Mouse (Mus musculus): Measurements from ENCODE around the gene Tmtc2. TPM values are rescaled to one million over a fixed set of nuclear protein-coding genes. Genes with fewer than 3 reads are reported as not detected.

The Tmtc2 gene
- total RNA-seq, 1 experiment, result 0.89 TPM

GRCm38 (mm10) chr10:105535848-105536247 lies 38.4 kb downstream of the Tmtc2 start:
- Histone ChIP-seq H3K4me3 (ENCODE audit: insufficient read depth in 1 of 2, low read depth in 1 of 2, low read length in 2 of 2, poor library complexity in 1 of 2, severe bottlenecking in 1 of 2) (no peak overlapping the region), H3K9ac (ENCODE audit: insufficient read depth, low read depth, low read length, poor library complexity, severe bottlenecking) (no peak overlapping the region), H3K27ac (ENCODE audit: insufficient read depth, low read depth, low read length, poor library complexity, severe bottlenecking) (no peak overlapping the region), H3K9me3 (ENCODE audit: control insufficient read depth, insufficient read depth, low read depth, low read length) (no peaks in the 10 kb centered on the region), H3K36me3 (ENCODE audit: control insufficient read depth, insufficient read depth, low read length, poor library complexity, severe bottlenecking) (no peaks in the 10 kb centered on the region), H3K4me1 (ENCODE audit: control insufficient read depth in 2 of 2, insufficient read depth in 2 of 2, low read length in 2 of 2, poor library complexity in 1 of 2) (no peaks in the 10 kb centered on the region)
- no peak for DNase-seq (ENCODE audit: low read depth, low spot score)
- no peak for TF ChIP-seq CHD2 (IDR thresholded peaks at IDR 0.05; ENCODE audit: low read depth, low read length)
- TF ChIP-seq MAFK (IDR thresholded peaks at IDR 0.05; ENCODE audit: insufficient read depth, low read depth, low read length), result no peak
- no peak for TF ChIP-seq ZNF384 (IDR thresholded peaks at IDR 0.05; ENCODE audit: low read depth, low read length)
- no peak for TF ChIP-seq ZC3H11A (IDR thresholded peaks at IDR 0.05; ENCODE audit: borderline replicate concordance, low read depth, low read length)
- no peak for TF ChIP-seq HCFC1 (IDR thresholded peaks at IDR 0.05; ENCODE audit: borderline replicate concordance, insufficient read depth, low read length)
- in situ Hi-C loops (cut with MboI; ENCODE audit: low sequenced_read_pairs in 2 of 2, unreplicated experiment in 2 of 2), result no loop called here

- Histone ChIP-seq H3K9me3 (ENCODE audit: control insufficient read depth, insufficient read depth, low read depth, low read length) (no peaks in the 10 kb centered on the region), H3K36me3 (ENCODE audit: control insufficient read depth, insufficient read depth, low read length, poor library complexity, severe bottlenecking) (no peaks in the 10 kb centered on the region), H3K4me3 (ENCODE audit: insufficient read depth in 1 of 2, low read depth in 1 of 2, low read length in 2 of 2, poor library complexity in 1 of 2, severe bottlenecking in 1 of 2) (no peak overlapping the region), H3K9ac (ENCODE audit: insufficient read depth, low read depth, low read length, poor library complexity, severe bottlenecking) (no peak overlapping the region), H3K27ac (ENCODE audit: insufficient read depth, low read depth, low read length, poor library complexity, severe bottlenecking) (no peak overlapping the region), H3K4me1 (ENCODE audit: control insufficient read depth in 2 of 2, insufficient read depth in 2 of 2, low read length in 2 of 2, poor library complexity in 1 of 2) (no peaks in the 10 kb centered on the region)
- TF ChIP-seq ZC3H11A (IDR thresholded peaks at IDR 0.05; ENCODE audit: borderline replicate concordance, low read depth, low read length), result no peak
- DNase-seq (ENCODE audit: low read depth, low spot score), result no peak
- in situ Hi-C loops (cut with MboI; ENCODE audit: low sequenced_read_pairs in 2 of 2, unreplicated experiment in 2 of 2), result no loop called here
Measured at GRCm38 (mm10) chr10:105532747-105533146, 41.5 kb downstream of the Tmtc2 start.

GRCm38 (mm10) chr10:105532019-105532525 lies 42.2 kb downstream of the Tmtc2 start:
- in situ Hi-C loops (cut with MboI; ENCODE audit: low sequenced_read_pairs in 2 of 2, unreplicated experiment in 2 of 2), result no loop called here

GRCm38 (mm10) chr10:105531080-105531894 lies 43.0 kb downstream of the Tmtc2 start:
- H3K27ac ChIP-seq (ENCODE audit: insufficient read depth, low read depth, low read length, poor library complexity, severe bottlenecking), result no peak overlapping the region
- no peaks in the 10 kb centered on the region for H3K9me3 ChIP-seq (ENCODE audit: control insufficient read depth, insufficient read depth, low read depth, low read length)
- H3K9ac ChIP-seq (ENCODE audit: insufficient read depth, low read depth, low read length, poor library complexity, severe bottlenecking), result no peak overlapping the region
- no peak overlapping the region for H3K4me3 ChIP-seq (ENCODE audit: insufficient read depth in 1 of 2, low read depth in 1 of 2, low read length in 2 of 2, poor library complexity in 1 of 2, severe bottlenecking in 1 of 2)
- TF ChIP-seq ZC3H11A (IDR thresholded peaks at IDR 0.05; ENCODE audit: borderline replicate concordance, low read depth, low read length), result no peak
- TF ChIP-seq ZNF384 (IDR thresholded peaks at IDR 0.05; ENCODE audit: low read depth, low read length), result no peak
- TF ChIP-seq MAFK (IDR thresholded peaks at IDR 0.05; ENCODE audit: insufficient read depth, low read depth, low read length), result no peak
- no peak for TF ChIP-seq CHD2 (IDR thresholded peaks at IDR 0.05; ENCODE audit: low read depth, low read length)
- TF ChIP-seq HCFC1 (IDR thresholded peaks at IDR 0.05; ENCODE audit: borderline replicate concordance, insufficient read depth, low read length), result no peak
- in situ Hi-C loops (cut with MboI; ENCODE audit: low sequenced_read_pairs in 2 of 2, unreplicated experiment in 2 of 2), result no loop called here
- no peak for DNase-seq (ENCODE audit: low read depth, low spot score)
- H3K4me1 ChIP-seq (ENCODE audit: control insufficient read depth in 2 of 2, insufficient read depth in 2 of 2, low read length in 2 of 2, poor library complexity in 1 of 2), result no peaks in the 10 kb centered on the region
- no peaks in the 10 kb centered on the region for H3K36me3 ChIP-seq (ENCODE audit: control insufficient read depth, insufficient read depth, low read length, poor library complexity, severe bottlenecking)

More at GRCm38 (mm10) chr10:105532019-105532525, 42.2 kb downstream of the Tmtc2 start:
- Histone ChIP-seq H3K36me3 (ENCODE audit: control insufficient read depth, insufficient read depth, low read length, poor library complexity, severe bottlenecking) (no peaks in the 10 kb centered on the region), H3K27ac (ENCODE audit: insufficient read depth, low read depth, low read length, poor library complexity, severe bottlenecking) (no peak overlapping the region), H3K4me3 (ENCODE audit: insufficient read depth in 1 of 2, low read depth in 1 of 2, low read length in 2 of 2, poor library complexity in 1 of 2, severe bottlenecking in 1 of 2) (no peak overlapping the region), H3K9me3 (ENCODE audit: control insufficient read depth, insufficient read depth, low read depth, low read length) (no peaks in the 10 kb centered on the region), H3K4me1 (ENCODE audit: control insufficient read depth in 2 of 2, insufficient read depth in 2 of 2, low read length in 2 of 2, poor library complexity in 1 of 2) (no peaks in the 10 kb centered on the region), H3K9ac (ENCODE audit: insufficient read depth, low read depth, low read length, poor library complexity, severe bottlenecking) (no peak overlapping the region)
- no peak for DNase-seq (ENCODE audit: low read depth, low spot score)
- TF ChIP-seq MAFK (IDR thresholded peaks at IDR 0.05; ENCODE audit: insufficient read depth, low read depth, low read length) (no peak), HCFC1 (IDR thresholded peaks at IDR 0.05; ENCODE audit: borderline replicate concordance, insufficient read depth, low read length) (no peak), ZNF384 (IDR thresholded peaks at IDR 0.05; ENCODE audit: low read depth, low read length) (no peak), CHD2 (IDR thresholded peaks at IDR 0.05; ENCODE audit: low read depth, low read length) (no peak), ZC3H11A (IDR thresholded peaks at IDR 0.05; ENCODE audit: borderline replicate concordance, low read depth, low read length) (no peak)

Data from ES-E14 (cell line).